Mouse (Mus musculus): ENCODE results near the gene Fnbp1. TPM values are rescaled to one million over a fixed set of nuclear protein-coding genes. Genes with fewer than 3 reads are reported as not detected.

Gene Fnbp1
- polyA plus RNA-seq, 1 experiment from 2014 or later: 59.9 TPM

GRCm38 (mm10) chr2:30985111-30986020 is 156.4 kb downstream of the Fnbp1 start:
- DNase-seq (ENCODE audit: low spot score): peak; percentile 57

- DNase-seq (ENCODE audit: low spot score): peak; percentile 42
Measured at GRCm38 (mm10) chr2:30983024-30983423, 158.8 kb downstream of the Fnbp1 start.

GRCm38 (mm10) chr2:30981790-30982513 is 159.9 kb downstream of the Fnbp1 start, which contains the start of the genes BC005624 and Usp20:
Gene BC005624, minus strand, starts transcription at chr2:30982201.
Gene Usp20, plus strand, starts transcription at chr2:30982279.
- DNase-seq (ENCODE audit: low spot score): peak; percentile 100

Other genes starting within 250 kb of the Fnbp1 start
- gene Ptges, start 212.1 kb downstream of the Fnbp1 start, polyA plus RNA-seq (2015; fragmentation: Nextera tagmentation; extraction: Ambion mirVana): 3.2 and 3.4 TPM in 2 replicates
- gene Tor1b, start 189.0 kb downstream of the Fnbp1 start, polyA plus RNA-seq (2015; fragmentation: Nextera tagmentation; extraction: Ambion mirVana): 24.2 and 26.1 TPM in 2 replicates
- gene Tor1a, start 174.1 kb downstream of the Fnbp1 start, polyA plus RNA-seq (2015; fragmentation: Nextera tagmentation; extraction: Ambion mirVana): 80.1 and 83.6 TPM in 2 replicates
- gene BC005624, start 159.8 kb downstream of the Fnbp1 start, polyA plus RNA-seq (2015; fragmentation: Nextera tagmentation; extraction: Ambion mirVana): 64.0 and 66.2 TPM in 2 replicates
- 9.0 and 13.2 TPM in 2 replicates for gene Usp20, start 159.7 kb downstream of the Fnbp1 start, polyA plus RNA-seq (2015; fragmentation: Nextera tagmentation; extraction: Ambion mirVana)
- 21.7 and 24.1 TPM in 2 replicates for gene Gpr107, start 10.3 kb upstream of the Fnbp1 start, polyA plus RNA-seq (2015; fragmentation: Nextera tagmentation; extraction: Ambion mirVana)
- gene Ncs1, start 103.8 kb upstream of the Fnbp1 start, polyA plus RNA-seq (2015; fragmentation: Nextera tagmentation; extraction: Ambion mirVana): 6.3 and 6.7 TPM in 2 replicates
- 0.26 and 0.31 TPM in 2 replicates for gene Hmcn2, start 172.4 kb upstream of the Fnbp1 start, polyA plus RNA-seq (2015; fragmentation: Nextera tagmentation; extraction: Ambion mirVana)